Mouse (Mus musculus): Measurements from ENCODE around the gene Cpt1c.

Gene Cpt1c

GRCm38 (mm10) chr7:44916881-44917280 lies 57.8 kb downstream of the Cpt1c start:
- 79% methylated on average over 4 of the region's 4 CpGs for WGBS

GRCm38 (mm10) chr7:44916191-44916590 lies 58.5 kb downstream of the Cpt1c start:
- 66% methylated on average over 6 of the region's 6 CpGs for WGBS

GRCm38 (mm10) chr7:44915314-44915713 lies 59.3 kb downstream of the Cpt1c start:
- WGBS, result 88% methylated on average over 9 of the region's 9 CpGs

GRCm38 (mm10) chr7:44914396-44914795 lies 60.3 kb downstream of the Cpt1c start:
- 75% methylated on average over 2 of the region's 2 CpGs for WGBS

All from cerebral cortex, adult 2 months (tissue).